28 mouse cellular contexts compared by ENCODE assay signal in genomic region chr1:179798794-179799193, GRCm38 (mm10). TPM values are rescaled to one million over a fixed set of nuclear protein-coding genes. Genes with fewer than 3 reads are reported as not detected.
DNase-seq lines count a peak whose midpoint lies in the region; ATAC-seq and TF ChIP-seq lines count a peak whose summit lies in the region.
"Had no signal": no experiment of that assay in that cellular context is flagged by ENCODE, and none has a peak within 500 bp of the region (broad histone marks: within the 10 kb centered on the region; RNA-seq: fewer than 3 reads in every experiment).

No protein-coding gene starts in this region.

- no peak for TF ChIP-seq EP300 in CH12.LX (IDR thresholded peaks at IDR 0.05; ENCODE audit: low read length)

- H3K27me3 ChIP-seq in kidney, postnatal 0 days (ENCODE audit: insufficient read depth, low read length), result no peaks in the 10 kb centered on the region
- H3K27me3 ChIP-seq in kidney, adult 2 months (replicated peaks; ENCODE audit: control insufficient read depth, insufficient read depth, low read length), result no peaks in the 10 kb centered on the region
- H3K27me3 ChIP-seq in CH12.LX (replicated peaks), result no peaks in the 10 kb centered on the region
- no peaks in the 10 kb centered on the region for H3K27me3 ChIP-seq in splenic B cell, adult 2 months (ENCODE audit: control insufficient read depth, insufficient read depth, low read length, poor library complexity, severe bottlenecking)
- H3K27me3 ChIP-seq in hindbrain, embryonic 12.5 days, result no peaks in the 10 kb centered on the region
- H3K27me3 ChIP-seq: liver, embryonic 12.5 days; lung, embryonic 15.5 days had no signal

- in situ Hi-C loops in CH12.LX (cut with MboI; ENCODE audit: low pct_ligation_motif_present, low pct_unique_long_range_greater_than_20kb, low sequenced_read_pairs), result no loop called here

- TF ChIP-seq RAD21 in CH12.LX (IDR thresholded peaks at IDR 0.05; ENCODE audit: low read depth, low read length), result peak; percentile 30

- DNase-seq in kidney, postnatal 0 days (ENCODE audit: low spot score), result peak; percentile 7
- no peak for DNase-seq in kidney, adult 2 months
- DNase-seq in lung, postnatal 36 days, result peak; percentile 13
- no peak for DNase-seq in lung, postnatal 14 days
- DNase-seq in CH12.LX (ENCODE audit: extremely low read depth), result no peak
- DNase-seq in splenic B cell, adult 2 months (ENCODE audit: low read depth, low spot score), result peak; percentile 31
- DNase-seq: adrenal gland, adult 2 months; cerebellum, adult 11-12 months; cerebellum, postnatal 14 days; kidney, adult 11 months; thymus, postnatal 14 days had no signal

- TF ChIP-seq POLR2A in kidney, adult 2 months (IDR thresholded peaks at IDR 0.05; ENCODE audit: low read depth, low read length), result no peak
- TF ChIP-seq POLR2A in CH12.LX (IDR thresholded peaks at IDR 0.05; ENCODE audit: low read depth, low read length), result no peak

- H3K9ac ChIP-seq in kidney, postnatal 0 days (ENCODE audit: low read depth, low read length), result no peak overlapping the region
- H3K9ac ChIP-seq in CH12.LX (ENCODE audit: insufficient read depth, low read depth), result no peak overlapping the region
- H3K9ac ChIP-seq in hindbrain, embryonic 12.5 days, result no peak overlapping the region
- H3K9ac ChIP-seq: liver, embryonic 12.5 days; lung, embryonic 15.5 days had no signal

- H3K4me3 ChIP-seq in kidney, postnatal 0 days (replicated peaks; ENCODE audit: low read depth, low read length), result no peak overlapping the region
- no peak overlapping the region for H3K4me3 ChIP-seq in kidney, adult 2 months (ENCODE audit: insufficient read depth, low read depth, low read length)
- H3K4me3 ChIP-seq in CH12.LX (replicated peaks in 1 of 3; ENCODE audit: low read depth in 2 of 3, low read length in 2 of 3, poor library complexity in 1 of 3), result no peak overlapping the region
- no peak overlapping the region for H3K4me3 ChIP-seq in hindbrain, embryonic 12.5 days
- H3K4me3 ChIP-seq: forebrain, embryonic 10.5 days; hindbrain, embryonic 10.5 days; liver, embryonic 12.5 days; lung, embryonic 15.5 days had no signal

- TF ChIP-seq CTCF in kidney, postnatal 0 days (IDR thresholded peaks at IDR 0.05; ENCODE audit: low read depth), result peak; percentile 45
- no peak for TF ChIP-seq CTCF in kidney, adult 2 months (conservative IDR thresholded peaks at IDR 0.05; ENCODE audit: insufficient read depth, insufficient read length, low read depth, low read length)
- peak in 1 of 2 experiments; percentile 43; a peak in 2 of 4 replicates for TF ChIP-seq CTCF in CH12.LX (conservative IDR thresholded peaks at IDR 0.05 in 1 of 2, IDR thresholded peaks at IDR 0.05 in 1 of 2; ENCODE audit: low read depth in 2 of 2, low read length in 2 of 2)

- peaks cover 8% of the 10 kb centered on the region for H3K4me1 ChIP-seq in kidney, postnatal 0 days (replicated peaks; ENCODE audit: insufficient read depth, low read length)
- peaks cover 9% of the 10 kb centered on the region; the same call in 1 of the 2 replicates for H3K4me1 ChIP-seq in kidney, adult 2 months (ENCODE audit: control insufficient read depth, insufficient read depth, low read length)
- peaks cover 2 to 14% of the 10 kb centered on the region in 2 experiments; a peak in 2 of 4 replicates for H3K4me1 ChIP-seq in CH12.LX (ENCODE audit: control insufficient read depth in 1 of 2, insufficient read depth in 2 of 2)
- H3K4me1 ChIP-seq in hindbrain, embryonic 12.5 days, result peaks cover 18% of the 10 kb centered on the region

- dilution Hi-C loops in CH12.LX (cut with MboI; ENCODE audit: extremely low pct_ligation_motif_present, extremely low pct_unique_long_range_greater_than_20kb, low sequenced_read_pairs), result no loop called here

- H3K79me2 ChIP-seq in CH12.LX (replicated peaks; ENCODE audit: control insufficient read depth, extremely low read depth, insufficient read depth, poor library complexity, severe bottlenecking), result peaks cover 77% of the 10 kb centered on the region

- no peak overlapping the region for H3K27ac ChIP-seq in kidney, postnatal 0 days
- H3K27ac ChIP-seq in kidney, adult 2 months (ENCODE audit: insufficient read depth, low read depth, low read length), result no peak overlapping the region
- no peak overlapping the region for H3K27ac ChIP-seq in CH12.LX (ENCODE audit: insufficient read depth, low read depth)
- no peak overlapping the region for H3K27ac ChIP-seq in hindbrain, embryonic 12.5 days
- H3K27ac ChIP-seq: forebrain, embryonic 10.5 days; hindbrain, embryonic 10.5 days; hindbrain, postnatal 0 days; liver, embryonic 12.5 days; lung, embryonic 15.5 days had no signal

- peaks cover 25% of the 10 kb centered on the region for H3K36me3 ChIP-seq in kidney, postnatal 0 days (ENCODE audit: insufficient read depth, low read length)
- peaks cover 12% of the 10 kb centered on the region for H3K36me3 ChIP-seq in kidney, adult 2 months (ENCODE audit: control insufficient read depth, insufficient read depth, low read length)
- H3K36me3 ChIP-seq in CH12.LX (replicated peaks in 1 of 2; ENCODE audit: control insufficient read depth in 1 of 2, insufficient read depth in 1 of 2, low read length in 1 of 2), result peaks cover 35 to 54% of the 10 kb centered on the region in 2 experiments
- H3K36me3 ChIP-seq in splenic B cell, adult 2 months (ENCODE audit: control insufficient read depth, insufficient read depth, low read length, poor library complexity, severe bottlenecking), result peaks cover 4% of the 10 kb centered on the region
- H3K36me3 ChIP-seq in hindbrain, embryonic 12.5 days, result peaks cover 43% of the 10 kb centered on the region

- H3K9me3 ChIP-seq in kidney, postnatal 0 days (replicated peaks; ENCODE audit: low read length), result no peaks in the 10 kb centered on the region
- peaks cover 3% of the 10 kb centered on the region for H3K9me3 ChIP-seq in CH12.LX (replicated peaks; ENCODE audit: low read length)
- no peaks in the 10 kb centered on the region for H3K9me3 ChIP-seq in hindbrain, embryonic 12.5 days (replicated peaks)
- H3K9me3 ChIP-seq: forebrain, embryonic 10.5 days; hindbrain, embryonic 10.5 days; liver, embryonic 12.5 days; lung, embryonic 15.5 days had no signal

- no peak for ATAC-seq in kidney, postnatal 0 days (replicated peaks; ENCODE audit: low FRiP score, low read depth)
- ATAC-seq in hindbrain, embryonic 12.5 days (ENCODE audit: low FRiP score), result no peak
- no peak for ATAC-seq in frontal cortex, adult (ENCODE audit: low TSS enrichment)
- ATAC-seq: hindbrain, postnatal 0 days; liver, embryonic 12.5 days had no signal

- H3K4me2 ChIP-seq in kidney, postnatal 0 days (ENCODE audit: low read length), result no peak overlapping the region
- H3K4me2 ChIP-seq in CH12.LX (ENCODE audit: insufficient read depth, low read depth, poor library complexity, severe bottlenecking), result no peak overlapping the region
- H3K4me2 ChIP-seq in hindbrain, embryonic 12.5 days (replicated peaks), result no peak overlapping the region
- H3K4me2 ChIP-seq: heart, embryonic 11.5 days; liver, embryonic 12.5 days; lung, embryonic 15.5 days; midbrain, embryonic 11.5 days had no signal

TF ChIP-seq in CH12.LX, 34 proteins besides CTCF, POLR2A, EP300 and RAD21 (continues in another document):
- TF ChIP-seq ELF1 (IDR thresholded peaks at IDR 0.05; ENCODE audit: low read depth, low read length) (no peak), ETS1 (conservative IDR thresholded peaks at IDR 0.05; ENCODE audit: low read depth, low read length) (no peak), PAX5 (IDR thresholded peaks at IDR 0.05; ENCODE audit: low read length) (no peak), NELFE (IDR thresholded peaks at IDR 0.05; ENCODE audit: low read depth, low read length) (no peak), ZC3H11A (IDR thresholded peaks at IDR 0.05; ENCODE audit: low read depth, low read length) (no peak), KAT2A (IDR thresholded peaks at IDR 0.05; ENCODE audit: insufficient replicate concordance, low read length) (no peak), MAZ (IDR thresholded peaks at IDR 0.05; ENCODE audit: low read depth, low read length) (no peak), NRF1 (IDR thresholded peaks at IDR 0.05; ENCODE audit: low read depth, low read length) (no peak), CHD1 (IDR thresholded peaks at IDR 0.05; ENCODE audit: low read depth, low read length) (no peak), MEF2A (IDR thresholded peaks at IDR 0.05; ENCODE audit: borderline replicate concordance, low read depth, low read length) (no peak), HCFC1 (IDR thresholded peaks at IDR 0.05; ENCODE audit: low read depth, low read length) (no peak), USF2 (conservative IDR thresholded peaks at IDR 0.05; ENCODE audit: low read depth, low read length) (no peak), SMC3 (IDR thresholded peaks at IDR 0.05; ENCODE audit: low read depth, low read length) (no peak), ZKSCAN1 (IDR thresholded peaks at IDR 0.05; ENCODE audit: borderline replicate concordance, low read depth, low read length) (no peak), RCOR1 (conservative IDR thresholded peaks at IDR 0.05; ENCODE audit: low read depth, low read length) (no peak), JUND (conservative IDR thresholded peaks at IDR 0.05; ENCODE audit: low read depth, low read length) (no peak), JUN (IDR thresholded peaks at IDR 0.05; ENCODE audit: insufficient read depth, low read depth, low read length) (no peak)

RNA-seq across cellular contexts. Expression of gene Gm10518, which starts 4.4 kb away (rescaled TPM):
- polyA plus RNA-seq in kidney, postnatal 0 days (2015; fragmentation: Nextera tagmentation; extraction: Ambion mirVana), result not detected in 2 replicates
- not detected in 2 replicates for polyA plus RNA-seq in kidney, adult 2 months (2012; rRNA removed)
- total RNA-seq in CH12.LX (2012; rRNA removed) (8.0 TPM in 2 replicates), CH12.LX (2014; rRNA removed) (not detected in 2 replicates)
- polyA plus RNA-seq in CH12.LX (2012; ENCODE audit: insufficient read length, low read depth), result 0.40 TPM in 1 of 2 replicates, not detected in the other
- 0.21 TPM in 1 of 2 replicates, not detected in the other for polyA plus RNA-seq in hindbrain, embryonic 12.5 days (2016; fragmentation: Nextera tagmentation; extraction: Ambion mirVana)
- total RNA-seq: gastrocnemius, adult 8-10 months; granulocyte monocyte progenitor cell, adult 5-6 weeks; layer of hippocampus, postnatal 14 days; monocyte, adult 5-6 weeks had no signal
- polyA plus RNA-seq: adrenal gland, adult 2 months; kidney, embryonic 16.5 days; large intestine, adult 2 months; lung, embryonic 15.5 days had no signal

RNA-seq across cellular contexts. Expression of gene Ahctf1, which starts 4.7 kb away (rescaled TPM):
- polyA plus RNA-seq in kidney, postnatal 0 days (2015; fragmentation: Nextera tagmentation; extraction: Ambion mirVana), result 12.3 and 15.1 TPM in 2 replicates
- polyA plus RNA-seq in kidney, adult 2 months (2012; rRNA removed), result 6.3 and 6.4 TPM in 2 replicates
- total RNA-seq in CH12.LX (2012; rRNA removed) (79.2 and 81.0 TPM in 2 replicates), CH12.LX (2014; rRNA removed) (111 and 127 TPM in 2 replicates)
- 90.3 and 96.0 TPM in 2 replicates for polyA plus RNA-seq in CH12.LX (2012; ENCODE audit: insufficient read length, low read depth)
- polyA plus RNA-seq in hindbrain, embryonic 12.5 days (2016; fragmentation: Nextera tagmentation; extraction: Ambion mirVana), result 29.9 and 33.9 TPM in 2 replicates

RNA-seq across cellular contexts. Expression of gene Kif28, which starts 53.7 kb away (rescaled TPM):
- polyA plus RNA-seq in kidney, postnatal 0 days (2015; fragmentation: Nextera tagmentation; extraction: Ambion mirVana), result not detected in 2 replicates
- not detected in 2 replicates for polyA plus RNA-seq in kidney, adult 2 months (2012; rRNA removed)
- 0.04 TPM in 1 of 2 replicates, not detected in the other for total RNA-seq in CH12.LX (2012; rRNA removed)
- total RNA-seq in CH12.LX (2014; rRNA removed), result not detected in 2 replicates
- 0.07 and 0.11 TPM in 2 replicates for polyA plus RNA-seq in CH12.LX (2012; ENCODE audit: insufficient read length, low read depth)
- polyA plus RNA-seq in hindbrain, embryonic 12.5 days (2016; fragmentation: Nextera tagmentation; extraction: Ambion mirVana), result not detected in 2 replicates
- total RNA-seq: adrenal gland, adult 2 months; granulocyte monocyte progenitor cell, adult 5-6 weeks; hindbrain, postnatal 0 days; monocyte, adult 5-6 weeks; neutrophil, adult 5-6 weeks had no signal
- polyA plus RNA-seq: adrenal gland, adult 2 months; embryonic facial prominence, embryonic 11.5 days; forebrain, embryonic 10.5 days; hindbrain, embryonic 10.5 days; kidney, embryonic 16.5 days; large intestine, adult 2 months; liver, embryonic 12.5 days; lung, embryonic 15.5 days; midbrain, embryonic 11.5 days had no signal

Comparison
In these comparisons a context has a peak if more than half of its experiments do, and no peak if none do; other contexts are left out.
1. DNase-seq: peak in kidney, postnatal 0 days (single experiment), lung, postnatal 36 days (single experiment) and splenic B cell, adult 2 months (single experiment); none in kidney, adult 2 months (single experiment), lung, postnatal 14 days (single experiment) and CH12.LX (single experiment).